18 mouse cellular contexts compared by ENCODE assay signal in genomic region chr10:11755105-11755730, GRCm38 (mm10).
"Had no signal": no experiment of that assay in that cellular context is flagged by ENCODE, and none has a peak within 500 bp of the region (broad histone marks: within the 10 kb centered on the region; RNA-seq: fewer than 3 reads in every experiment).

No protein-coding gene starts in this region.

- H3K9ac ChIP-seq: intestine, embryonic 15.5 days; limb, embryonic 13.5 days; liver, embryonic 12.5 days; liver, embryonic 15.5 days; lung, embryonic 15.5 days; neural tube, embryonic 13.5 days had no signal

- H3K36me3 ChIP-seq: intestine, embryonic 15.5 days; limb, embryonic 10.5 days; limb, embryonic 13.5 days; liver, embryonic 12.5 days; liver, embryonic 15.5 days; lung, embryonic 15.5 days; neural tube, embryonic 13.5 days had no signal

- H3K9me3 ChIP-seq: intestine, embryonic 15.5 days; limb, embryonic 10.5 days; limb, embryonic 13.5 days; liver, embryonic 12.5 days; liver, embryonic 15.5 days; lung, embryonic 15.5 days; neural tube, embryonic 13.5 days had no signal

- H3K27me3 ChIP-seq: intestine, embryonic 15.5 days; limb, embryonic 13.5 days; liver, embryonic 12.5 days; liver, embryonic 15.5 days; lung, embryonic 15.5 days; neural tube, embryonic 13.5 days had no signal

- H3K27ac ChIP-seq: intestine, embryonic 15.5 days; limb, embryonic 10.5 days; limb, embryonic 13.5 days; liver, embryonic 12.5 days; liver, embryonic 15.5 days; lung, embryonic 15.5 days; neural tube, embryonic 13.5 days had no signal

- H3K4me1 ChIP-seq: intestine, embryonic 15.5 days; limb, embryonic 10.5 days; limb, embryonic 13.5 days; liver, embryonic 12.5 days; liver, embryonic 15.5 days; lung, embryonic 15.5 days; neural tube, embryonic 13.5 days had no signal

- H3K4me3 ChIP-seq: intestine, embryonic 15.5 days; limb, embryonic 10.5 days; limb, embryonic 13.5 days; liver, embryonic 12.5 days; liver, embryonic 15.5 days; lung, embryonic 15.5 days; myocyte; neural tube, embryonic 13.5 days had no signal

- ATAC-seq: intestine, embryonic 15.5 days; liver, embryonic 12.5 days had no signal

- DNase-seq: kidney, adult 11 months; kidney, adult 8-10 months; kidney, postnatal 14 days; kidney, postnatal 4 days; liver; lung, adult 18-20 months; lung, postnatal 10 days; lung, postnatal 36 days; thymus, adult 18-20 months; thymus, postnatal 36 days had no signal

- H3K4me2 ChIP-seq: intestine, embryonic 15.5 days; limb, embryonic 13.5 days; liver, embryonic 12.5 days; liver, embryonic 15.5 days; lung, embryonic 15.5 days; neural tube, embryonic 13.5 days had no signal
